Mouse (Mus musculus) limb, embryonic 15.5 days (tissue): ENCODE data around the gene Wdr83. TPM values are rescaled to one million over a fixed set of nuclear protein-coding genes. Genes with fewer than 3 reads are reported as not detected.
A peak's percentile ranks its signal among the peaks of the same experiment; 100 is the strongest.

Experiments
- ATAC-seq: fragments of 200-750 bp; cut with Nextera tagmentation; 2 replicates; pipeline ENCODE4 v1.8.0; 2017; ENCODE audit warnings: low read depth, moderate TSS enrichment; ENCODE audit not compliant: insufficient number of reproducible peaks, low FRiP score, low TSS enrichment
- H3K27ac ChIP-seq: fragments of 300-500 bp; sonication (generic); 2 replicates; pipeline ENCODE4 v1.5.1; 2015; ENCODE audit warnings: moderate library complexity, mild to moderate bottlenecking, inconsistent platforms
- H3K27me3 ChIP-seq: fragments of 300-500 bp; sonication (generic); 2 replicates; pipeline ENCODE4 v1.6.1; 2015; ENCODE audit warnings: inconsistent platforms
- H3K36me3 ChIP-seq: fragments of 300-500 bp; sonication (generic); 2 replicates; pipeline ENCODE4 v1.6.1; 2015; ENCODE audit warnings: inconsistent platforms
- H3K4me1 ChIP-seq: fragments of 300-500 bp; sonication (generic); 2 replicates; pipeline ENCODE4 v1.6.1; 2015; ENCODE audit warnings: inconsistent platforms
- H3K4me2 ChIP-seq: fragments of 300-500 bp; sonication (generic); 2 replicates; pipeline ENCODE4 v1.6.1; 2015; ENCODE audit warnings: mild to moderate bottlenecking, inconsistent platforms
- H3K4me3 ChIP-seq: fragments of 300-500 bp; sonication (generic); 2 replicates; pipeline ENCODE4 v1.5.1; 2015; ENCODE audit warnings: mild to moderate bottlenecking, inconsistent platforms
- H3K9ac ChIP-seq: fragments of 300-500 bp; sonication (generic); 2 replicates; pipeline ENCODE4 v1.6.1; 2015; ENCODE audit warnings: inconsistent platforms
- H3K9me3 ChIP-seq: fragments of 300-500 bp; sonication (generic); 2 replicates; pipeline ENCODE4 v1.6.1; 2016; ENCODE audit warnings: inconsistent platforms
- WGBS: fragments of 180-500 bp; shearing (Covaris S2); methylation state at CpG from one replicate; pipeline ENCODE4 v1.1.7; 2015; 5-methylcytosine and 5-hydroxymethylcytosine counted together
- polyA plus RNA-seq: library from polyadenylated mRNA; unstranded; fragments of >200 nt; fragmentation: Nextera tagmentation; extraction: Ambion mirVana; gene quantifications from 2 replicates; pipeline ENCODE4 v1.2.1, GENCODE M21; 2015

Gene Wdr83
- polyA plus RNA-seq, 1 experiment from 2014 or later, result 40.5 TPM

- no peak for ATAC-seq
- no peak overlapping the region for H3K27ac ChIP-seq
- WGBS, result 91% methylated on average over 10 of the region's 10 CpGs
- H3K4me3 ChIP-seq, result no peak overlapping the region
- no peak overlapping the region for H3K9ac ChIP-seq
- H3K27me3 ChIP-seq, result no peaks in the 10 kb centered on the region
- no peaks in the 10 kb centered on the region for H3K9me3 ChIP-seq
- no peak overlapping the region for H3K4me2 ChIP-seq
- peaks cover 46% of the 10 kb centered on the region for H3K36me3 ChIP-seq
- H3K4me1 ChIP-seq, result peaks cover 21% of the 10 kb centered on the region; the same call in 1 of the 2 replicates
Observed at GRCm38 (mm10) chr8:85074617-85075016, 6.5 kb downstream of the Wdr83 start.

GRCm38 (mm10) chr8:85074167-85074566 is 6.9 kb downstream of the Wdr83 start:
- peaks cover 46% of the 10 kb centered on the region for H3K36me3 ChIP-seq
- no peak overlapping the region for H3K4me2 ChIP-seq
- peaks cover 17% of the 10 kb centered on the region; the same call in 1 of the 2 replicates for H3K4me1 ChIP-seq

DNA sequence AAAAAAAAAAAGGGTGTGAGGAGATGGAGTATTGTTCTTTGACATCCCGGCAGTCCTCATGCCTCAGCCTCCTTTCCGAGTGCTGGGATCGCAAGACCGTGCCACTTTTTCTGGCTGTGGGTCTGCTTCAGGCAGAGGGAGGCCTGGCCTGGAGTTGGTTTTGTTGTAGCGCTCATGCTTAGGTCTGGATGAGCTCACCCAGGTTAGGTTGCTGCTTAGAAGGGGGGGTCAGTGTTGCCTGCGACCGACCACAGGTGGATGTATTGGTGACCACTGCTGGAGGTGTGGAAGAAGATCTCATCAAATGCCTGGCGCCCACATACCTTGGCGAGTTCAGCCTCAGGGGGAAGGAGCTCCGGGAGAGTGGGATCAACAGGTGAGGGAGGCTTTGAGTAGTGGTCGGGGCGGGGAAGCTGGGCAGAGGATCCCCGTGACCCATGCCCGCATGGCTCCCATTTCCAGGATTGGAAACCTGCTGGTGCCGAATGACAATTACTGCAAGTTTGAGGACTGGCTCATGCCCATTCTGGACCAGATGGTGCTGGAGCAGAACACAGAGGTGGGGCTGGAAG is 8.0 kb downstream of the Wdr83 start:
- 94% methylated on average over 15 of the region's 15 CpGs for WGBS
- no peak overlapping the region for H3K4me3 ChIP-seq
- ATAC-seq, result no peak
- no peak overlapping the region for H3K4me2 ChIP-seq
- no peaks in the 10 kb centered on the region for H3K9me3 ChIP-seq
- H3K4me1 ChIP-seq, result peaks cover 17% of the 10 kb centered on the region; the same call in 1 of the 2 replicates
- H3K27me3 ChIP-seq, result no peaks in the 10 kb centered on the region
- peaks cover 38% of the 10 kb centered on the region for H3K36me3 ChIP-seq
- H3K27ac ChIP-seq, result no peak overlapping the region
- H3K9ac ChIP-seq, result no peak overlapping the region

More at GRCm38 (mm10) chr8:85074167-85074566, 6.9 kb downstream of the Wdr83 start:
- Histone ChIP-seq H3K27ac (no peak overlapping the region), H3K27me3 (no peaks in the 10 kb centered on the region), H3K9me3 (no peaks in the 10 kb centered on the region), H3K4me3 (no peak overlapping the region), H3K9ac (no peak overlapping the region)
- ATAC-seq, result no peak
- 81% methylated on average over 10 of the region's 10 CpGs for WGBS

DNA sequence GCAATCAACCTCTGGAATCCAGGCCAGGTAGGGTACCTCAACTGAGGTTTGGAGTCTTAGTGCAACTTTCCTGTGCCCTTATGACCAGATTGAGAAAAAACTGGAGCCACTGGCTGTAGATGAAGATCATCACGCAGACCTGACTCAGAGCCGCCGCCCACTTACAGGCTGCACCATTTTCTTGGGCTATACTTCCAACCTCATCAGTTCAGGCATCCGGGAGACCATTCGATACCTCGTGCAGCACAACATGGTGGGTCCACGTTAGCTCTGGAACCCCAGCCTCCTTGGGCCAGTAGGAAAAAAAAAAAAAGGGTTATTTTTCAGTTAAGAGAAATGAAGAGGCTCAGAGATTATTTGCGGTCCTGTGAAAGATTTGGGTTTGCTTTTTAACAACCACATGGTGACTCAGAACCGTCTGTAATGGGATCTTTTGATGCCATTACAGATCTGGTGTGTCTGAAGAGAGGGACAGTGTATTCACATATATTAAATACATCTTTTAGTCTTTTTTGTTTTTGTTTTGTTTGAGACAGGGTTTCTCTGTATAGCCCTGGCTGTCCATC is 8.7 kb downstream of the Wdr83 start:
- Histone ChIP-seq H3K27ac (peak overlapping the region; percentile 94), H3K27me3 (no peaks in the 10 kb centered on the region), H3K9me3 (no peaks in the 10 kb centered on the region), H3K4me1 (peaks cover 17% of the 10 kb centered on the region; the same call in 1 of the 2 replicates), H3K36me3 (peaks cover 38% of the 10 kb centered on the region), H3K9ac (peak overlapping the region; percentile 75; the same call in 1 of the 2 replicates), H3K4me3 (peak overlapping the region; percentile 90), H3K4me2 (peak overlapping the region; percentile 77)
- ATAC-seq, result no peak
- WGBS, result 35% methylated on average over 9 of the region's 9 CpGs

GRCm38 (mm10) chr8:85071514-85072281 is 9.4 kb downstream of the Wdr83 start, which contains the start of gene Dhps:
TSS of gene Dhps (plus strand) at chr8:85071757.
- H3K4me2 ChIP-seq, result peak within 1 kb of the TSS; percentile 77
- H3K4me3 ChIP-seq, result peak within 1 kb of the TSS; percentile 90
- under 1% methylated on average over 68 of the region's 68 CpGs for WGBS

GRCm38 (mm10) chr8:85071041-85071440 is 10.1 kb downstream of the Wdr83 start:
- Histone ChIP-seq H3K36me3 (peaks cover 43% of the 10 kb centered on the region), H3K4me2 (peak overlapping the region; percentile 77), H3K9ac (no peak overlapping the region), H3K27me3 (no peaks in the 10 kb centered on the region), H3K9me3 (no peaks in the 10 kb centered on the region), H3K4me1 (peaks cover 17% of the 10 kb centered on the region; the same call in 1 of the 2 replicates), H3K4me3 (peak overlapping the region; percentile 90), H3K27ac (0 out of 2 replicates have a peak overlapping the region, but pooled peaks have one; percentile 94)
- ATAC-seq, result no peak
- 80% methylated on average over 5 of the region's 5 CpGs for WGBS

More at GRCm38 (mm10) chr8:85071514-85072281, 9.4 kb downstream of the Wdr83 start, which contains the start of gene Dhps:
- H3K27ac ChIP-seq, result peak within 1 kb of the TSS; percentile 94
- peaks cover 17% of the 10 kb centered on the region; the same call in 1 of the 2 replicates for H3K4me1 ChIP-seq
- peak; percentile 87 for ATAC-seq
- no peaks in the 10 kb centered on the region for H3K9me3 ChIP-seq
- no peaks in the 10 kb centered on the region for H3K27me3 ChIP-seq
- H3K36me3 ChIP-seq, result peaks cover 43% of the 10 kb centered on the region
- peak within 1 kb of the TSS; percentile 75 for H3K9ac ChIP-seq

DNA sequence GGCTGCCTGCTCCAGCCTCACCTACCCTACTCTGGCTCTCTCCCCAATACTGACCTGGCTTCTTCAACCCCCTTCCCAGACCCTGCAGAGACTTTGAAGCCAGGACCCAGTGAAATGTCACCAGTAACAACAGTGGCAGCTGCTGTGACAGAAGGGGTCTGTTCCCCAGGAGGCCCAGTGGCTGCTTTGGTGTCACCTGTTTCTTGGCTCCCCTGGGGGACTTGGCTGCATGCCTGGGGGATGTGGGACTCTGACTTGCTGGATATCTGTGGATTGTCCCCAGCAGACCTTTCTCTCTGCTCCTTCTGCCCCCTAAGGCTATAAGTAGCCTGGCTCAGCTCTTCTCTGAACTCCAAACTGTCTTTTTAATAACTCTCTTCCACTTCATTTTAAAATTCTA is 13.1 kb downstream of the Wdr83 start, which contains the start of gene Gm5741:
TSS of gene Gm5741 (minus strand) at position 1 of the 400 bp plus-strand sequence.
- Histone ChIP-seq H3K27ac (no peak within 1 kb of the TSS), H3K9me3 (no peaks in the 10 kb centered on the region), H3K4me1 (peaks cover 12% of the 10 kb centered on the region; the same call in 1 of the 2 replicates), H3K27me3 (no peaks in the 10 kb centered on the region), H3K36me3 (peaks cover 33% of the 10 kb centered on the region), H3K4me3 (no peak within 1 kb of the TSS), H3K4me2 (no peak within 1 kb of the TSS), H3K9ac (no peak within 1 kb of the TSS)
- no peak for ATAC-seq

GRCm38 (mm10) chr8:85067155-85067554 is 14.0 kb downstream of the Wdr83 start:
- H3K4me3 ChIP-seq, result no peak overlapping the region
- H3K4me1 ChIP-seq, result peaks cover 5% of the 10 kb centered on the region; the same call in 1 of the 2 replicates
- H3K27ac ChIP-seq, result no peak overlapping the region
- H3K27me3 ChIP-seq, result no peaks in the 10 kb centered on the region
- peaks cover 33% of the 10 kb centered on the region for H3K36me3 ChIP-seq
- no peak overlapping the region for H3K4me2 ChIP-seq
- H3K9ac ChIP-seq, result no peak overlapping the region
- no peaks in the 10 kb centered on the region for H3K9me3 ChIP-seq
- 91% methylated on average over 2 of the region's 2 CpGs for WGBS
- ATAC-seq, result no peak

DNA sequence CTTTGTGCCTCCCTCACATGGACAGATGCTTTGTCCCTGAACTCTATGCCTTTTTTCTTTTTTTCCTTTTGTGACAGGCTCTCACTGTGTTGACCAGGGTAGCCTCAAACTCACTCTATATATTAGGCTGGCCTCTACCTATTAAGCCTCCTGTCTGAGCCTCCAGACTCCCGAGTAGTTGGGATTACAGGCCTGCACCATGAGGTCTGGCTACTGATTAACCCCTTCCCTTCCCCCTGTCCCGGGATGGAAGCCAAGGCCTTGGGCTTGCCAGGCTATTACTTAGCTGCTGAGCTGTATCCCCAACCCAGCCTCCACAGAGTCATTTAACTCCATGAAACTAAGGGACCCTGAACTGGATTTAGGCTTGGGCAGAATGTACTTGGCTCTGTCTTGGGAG is 15.9 kb downstream of the Wdr83 start:
- ATAC-seq, result no peak
- Histone ChIP-seq H3K27me3 (no peaks in the 10 kb centered on the region), H3K36me3 (peaks cover 33% of the 10 kb centered on the region), H3K9ac (no peak overlapping the region), H3K4me3 (no peak overlapping the region), H3K4me2 (no peak overlapping the region), H3K9me3 (no peaks in the 10 kb centered on the region), H3K4me1 (peaks cover 13% of the 10 kb centered on the region), H3K27ac (no peak overlapping the region)
- WGBS, result 25% methylated on average over 2 of the region's 2 CpGs

- Histone ChIP-seq H3K36me3 (peaks cover 33% of the 10 kb centered on the region), H3K9me3 (no peaks in the 10 kb centered on the region), H3K4me3 (no peak overlapping the region), H3K27ac (no peak overlapping the region), H3K9ac (no peak overlapping the region), H3K27me3 (no peaks in the 10 kb centered on the region), H3K4me1 (peaks cover 13% of the 10 kb centered on the region), H3K4me2 (no peak overlapping the region)
- 92% methylated on average over 4 of the region's 4 CpGs for WGBS
- ATAC-seq, result no peak
Observed at GRCm38 (mm10) chr8:85062603-85063002, 18.5 kb downstream of the Wdr83 start.

- peak within 1 kb of the TSS; percentile 86 for H3K4me2 ChIP-seq
- no peaks in the 10 kb centered on the region for H3K27me3 ChIP-seq
- under 1% methylated on average over 52 of the region's 53 CpGs for WGBS
- H3K4me3 ChIP-seq, result peak within 1 kb of the TSS; percentile 65
- H3K27ac ChIP-seq, result peak within 1 kb of the TSS; percentile 51
- no peaks in the 10 kb centered on the region for H3K9me3 ChIP-seq
- peaks cover 30% of the 10 kb centered on the region for H3K36me3 ChIP-seq
- H3K9ac ChIP-seq, result peak within 1 kb of the TSS; percentile 47
- H3K4me1 ChIP-seq, result peaks cover 13% of the 10 kb centered on the region
- peak; percentile 84 for ATAC-seq
Observed at GRCm38 (mm10) chr8:85059879-85060616, 21.1 kb downstream of the Wdr83 start, which contains the start of gene Fbxw9. TSS of gene Fbxw9 (plus strand) at chr8:85060055.
